Mouse (Mus musculus) neural tube, embryonic 13.5 days (tissue): ENCODE data around the gene Pdzd2. TPM values are rescaled to one million over a fixed set of nuclear protein-coding genes. Genes with fewer than 3 reads are reported as not detected.

Experiments
- ATAC-seq: fragments of 200-750 bp; cut with Nextera tagmentation; 2 replicates; pipeline ENCODE4 v1.8.0; 2017; ENCODE audit warnings: low read depth, mild to moderate bottlenecking, moderate TSS enrichment, moderate library complexity
- H3K27ac ChIP-seq: fragments of 300-500 bp; sonication (generic); replicated peaks from 2 replicates; pipeline ENCODE4 v1.5.1; 2015; ENCODE audit warnings: moderate library complexity, mild to moderate bottlenecking, inconsistent platforms
- H3K27me3 ChIP-seq: fragments of 300-500 bp; sonication (generic); 2 replicates; pipeline ENCODE4 v1.6.1; 2015; ENCODE audit warnings: mild to moderate bottlenecking, inconsistent platforms
- H3K36me3 ChIP-seq: fragments of 300-500 bp; sonication (generic); 2 replicates; pipeline ENCODE4 v1.6.1; 2015; ENCODE audit warnings: mild to moderate bottlenecking, inconsistent platforms
- H3K4me1 ChIP-seq: fragments of 300-500 bp; sonication (generic); replicated peaks from 2 replicates; pipeline ENCODE4 v1.6.1; 2015; ENCODE audit warnings: inconsistent platforms
- H3K4me2 ChIP-seq: fragments of 300-500 bp; sonication (generic); 2 replicates; pipeline ENCODE4 v1.6.1; 2015; ENCODE audit warnings: inconsistent platforms, mild to moderate bottlenecking, moderate library complexity
- H3K4me3 ChIP-seq: fragments of 300-500 bp; sonication (generic); 2 replicates; pipeline ENCODE4 v1.5.1; 2015; ENCODE audit warnings: mild to moderate bottlenecking, inconsistent platforms
- H3K9ac ChIP-seq: fragments of 300-500 bp; sonication (generic); 2 replicates; pipeline ENCODE4 v1.6.1; 2015; ENCODE audit warnings: moderate library complexity, mild to moderate bottlenecking, inconsistent platforms
- H3K9me3 ChIP-seq: fragments of 300-500 bp; sonication (generic); 2 replicates; pipeline ENCODE4 v1.6.1; 2016; ENCODE audit warnings: inconsistent platforms
- WGBS: fragments of 180-500 bp; shearing (Covaris S2); methylation state at CpG from one replicate; pipeline ENCODE4 v1.1.7; 2015; 5-methylcytosine and 5-hydroxymethylcytosine counted together
- polyA plus RNA-seq: library from polyadenylated mRNA; unstranded; fragments of >200 nt; fragmentation: Nextera tagmentation; extraction: Ambion mirVana; gene quantifications from 2 replicates; pipeline ENCODE4 v1.2.1, GENCODE M21; 2015

Gene Pdzd2
- polyA plus RNA-seq, 1 experiment from 2014 or later, result 6.0 TPM

DNA sequence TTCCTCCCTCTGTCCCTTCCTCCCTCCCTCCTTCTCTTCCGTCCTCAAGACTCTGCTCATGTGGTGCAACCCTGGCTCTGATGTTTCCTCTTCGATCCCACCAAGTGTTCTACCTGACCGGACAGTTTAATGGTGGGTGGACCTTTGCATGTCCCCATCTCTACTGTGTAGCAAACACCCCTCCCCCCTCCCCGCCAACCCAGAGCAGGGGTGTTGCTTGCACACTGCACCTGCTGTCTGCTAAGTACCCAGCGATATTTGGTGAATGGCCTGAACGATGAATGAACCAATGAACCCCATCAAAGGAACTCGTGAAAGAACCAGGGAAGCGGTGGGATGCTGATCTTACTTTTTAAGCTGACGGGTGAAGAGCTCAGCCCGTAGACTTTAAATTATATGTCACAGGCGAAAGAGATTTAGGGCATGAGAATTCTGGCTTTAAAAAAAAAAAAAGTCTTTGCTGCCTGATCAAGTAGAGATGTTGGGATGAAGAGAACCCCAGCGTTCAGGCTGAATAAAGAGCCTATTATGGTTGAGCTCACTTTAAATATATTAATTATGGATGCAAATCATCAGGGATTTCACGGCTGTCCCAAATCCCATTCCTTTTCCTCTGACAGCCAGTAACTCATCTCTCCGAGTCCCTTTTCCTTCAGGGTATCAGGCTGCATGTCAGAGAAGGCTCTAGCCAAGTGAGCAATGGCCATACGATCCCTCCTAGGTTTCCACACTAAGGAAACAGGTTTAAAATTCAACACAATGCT, 350.8 kb downstream of the Pdzd2 start:
- WGBS, result 39% methylated on average over 15 of the region's 15 CpGs
- peaks cover 8% of the 10 kb centered on the region for H3K4me1 ChIP-seq
- no peaks in the 10 kb centered on the region for H3K36me3 ChIP-seq
- ATAC-seq, result peak; percentile 56
- no peak overlapping the region for H3K27ac ChIP-seq
- H3K4me2 ChIP-seq, result no peak overlapping the region
- no peak overlapping the region for H3K4me3 ChIP-seq
- no peaks in the 10 kb centered on the region for H3K27me3 ChIP-seq
- H3K9me3 ChIP-seq, result no peaks in the 10 kb centered on the region
- H3K9ac ChIP-seq, result no peak overlapping the region

DNA sequence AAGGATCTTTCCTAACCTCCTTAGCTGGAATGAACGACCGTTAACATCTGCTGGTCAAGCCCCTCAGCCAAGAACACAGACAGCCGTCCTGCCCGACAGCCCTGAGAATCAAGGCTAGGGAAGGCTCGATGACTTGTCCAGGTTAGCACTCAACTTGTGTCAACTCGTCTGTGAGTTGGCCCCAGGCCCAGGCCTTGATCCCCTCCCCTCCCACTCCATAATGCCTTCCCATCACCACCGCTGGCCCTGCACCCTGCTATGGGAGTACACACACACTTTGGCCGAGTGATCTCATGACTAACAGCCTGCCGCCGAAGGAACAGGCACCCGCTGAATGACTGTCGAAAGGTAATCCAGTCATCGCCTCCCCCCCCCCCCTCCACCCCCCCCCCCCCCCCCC, 355.0 kb downstream of the Pdzd2 start:
- ATAC-seq, result no peak
- Histone ChIP-seq H3K27me3 (no peaks in the 10 kb centered on the region), H3K4me3 (no peak overlapping the region), H3K9me3 (no peaks in the 10 kb centered on the region), H3K9ac (no peak overlapping the region), H3K4me2 (no peak overlapping the region), H3K4me1 (peaks cover 8% of the 10 kb centered on the region), H3K36me3 (no peaks in the 10 kb centered on the region), H3K27ac (no peak overlapping the region)
- WGBS, result 90% methylated on average over 12 of the region's 13 CpGs

DNA sequence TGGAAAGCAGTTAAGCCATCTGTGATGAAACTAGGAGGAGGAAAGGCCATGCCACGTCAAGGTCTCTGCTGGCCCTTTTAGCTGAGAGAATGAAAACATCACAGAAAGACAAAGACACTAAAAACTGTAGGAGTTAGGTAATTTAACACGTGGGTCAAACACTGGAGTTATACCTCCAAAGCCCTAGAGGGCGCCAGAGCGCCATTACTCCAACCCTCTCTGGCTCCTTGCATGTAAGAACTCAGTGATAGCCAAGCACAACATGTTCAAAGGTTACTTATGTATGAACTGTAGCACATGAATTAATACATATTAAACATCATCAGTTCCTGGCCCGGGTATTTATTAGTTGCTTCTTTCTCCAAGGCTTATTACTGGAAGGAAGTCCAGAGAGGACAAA, 359.2 kb downstream of the Pdzd2 start:
- H3K9ac ChIP-seq, result no peak overlapping the region
- H3K27ac ChIP-seq, result no peak overlapping the region
- H3K4me2 ChIP-seq, result no peak overlapping the region
- 48% methylated on average over 5 of the region's 5 CpGs for WGBS
- H3K4me1 ChIP-seq, result peaks cover 10% of the 10 kb centered on the region
- no peak overlapping the region for H3K4me3 ChIP-seq
- no peaks in the 10 kb centered on the region; the same call in 1 of the 2 replicates for H3K27me3 ChIP-seq
- H3K36me3 ChIP-seq, result no peaks in the 10 kb centered on the region
- H3K9me3 ChIP-seq, result no peaks in the 10 kb centered on the region
- ATAC-seq, result no peak

- Histone ChIP-seq H3K4me3 (no peak overlapping the region), H3K27ac (no peak overlapping the region), H3K4me2 (no peak overlapping the region), H3K9me3 (no peaks in the 10 kb centered on the region), H3K9ac (no peak overlapping the region), H3K27me3 (no peaks in the 10 kb centered on the region; the same call in 1 of the 2 replicates), H3K4me1 (peaks cover 12% of the 10 kb centered on the region), H3K36me3 (no peaks in the 10 kb centered on the region)
- no peak for ATAC-seq
- WGBS, result 88% methylated on average over 3 of the region's 3 CpGs
These were observed 359.7 kb downstream of the Pdzd2 start for GRCm38 (mm10) chr15:12380057-12380456.

- no peak overlapping the region for H3K27ac ChIP-seq
- H3K9ac ChIP-seq, result no peak overlapping the region
- H3K4me3 ChIP-seq, result no peak overlapping the region
- no peaks in the 10 kb centered on the region for H3K9me3 ChIP-seq
- no peaks in the 10 kb centered on the region for H3K36me3 ChIP-seq
- no peak for ATAC-seq
- whole genome bisulfite sequencing, result 73% methylated on average over 10 of the region's 10 CpGs
- no peak overlapping the region for H3K4me2 ChIP-seq
- peaks cover 7% of the 10 kb centered on the region; the same call in 1 of the 2 replicates for H3K27me3 ChIP-seq
- H3K4me1 ChIP-seq, result peaks cover 12% of the 10 kb centered on the region
These were observed 361.9 kb downstream of the Pdzd2 start for GRCm38 (mm10) chr15:12377800-12378199.

GRCm38 (mm10) chr15:12376491-12377069, 363.1 kb downstream of the Pdzd2 start:
- H3K9me3 ChIP-seq, result no peaks in the 10 kb centered on the region
- 0 out of 2 replicates have a peak overlapping the region, but pooled peaks have one; percentile 5 for H3K27ac ChIP-seq
- H3K4me1 ChIP-seq, result peaks cover 14% of the 10 kb centered on the region
- ATAC-seq, result no peak
- H3K4me2 ChIP-seq, result peak overlapping the region; percentile 51; the same call in 1 of the 2 replicates
- H3K27me3 ChIP-seq, result peaks cover 7% of the 10 kb centered on the region; the same call in 1 of the 2 replicates
- 61% methylated on average over 13 of the region's 13 CpGs for WGBS
- no peaks in the 10 kb centered on the region for H3K36me3 ChIP-seq
- no peak overlapping the region for H3K9ac ChIP-seq
- H3K4me3 ChIP-seq, result no peak overlapping the region

- Histone ChIP-seq H3K4me1 (peaks cover 17% of the 10 kb centered on the region), H3K27ac (no peak overlapping the region), H3K36me3 (no peaks in the 10 kb centered on the region), H3K9me3 (no peaks in the 10 kb centered on the region), H3K4me2 (peak overlapping the region; percentile 51), H3K27me3 (peaks cover 7% of the 10 kb centered on the region; the same call in 1 of the 2 replicates), H3K4me3 (peak overlapping the region; percentile 22), H3K9ac (peak overlapping the region; percentile 18; the same call in 1 of the 2 replicates)
- peak; percentile 48 for ATAC-seq
- WGBS, result 4% methylated on average over 19 of the region's 19 CpGs
These were observed 363.9 kb downstream of the Pdzd2 start for GRCm38 (mm10) chr15:12375641-12376311.

- Histone ChIP-seq H3K4me3 (peak overlapping the region; percentile 22; the same call in 1 of the 2 replicates), H3K4me1 (peaks cover 17% of the 10 kb centered on the region), H3K9me3 (no peaks in the 10 kb centered on the region), H3K36me3 (no peaks in the 10 kb centered on the region), H3K27me3 (peaks cover 7% of the 10 kb centered on the region; the same call in 1 of the 2 replicates), H3K4me2 (peak overlapping the region; percentile 51), H3K27ac (no peak overlapping the region), H3K9ac (no peak overlapping the region)
- 64% methylated on average over 18 of the region's 18 CpGs for WGBS
- no peak for ATAC-seq
These were observed 364.8 kb downstream of the Pdzd2 start for GRCm38 (mm10) chr15:12374916-12375315.

- Histone ChIP-seq H3K36me3 (no peaks in the 10 kb centered on the region), H3K27ac (no peak overlapping the region), H3K9me3 (no peaks in the 10 kb centered on the region), H3K9ac (no peak overlapping the region), H3K27me3 (peaks cover 7% of the 10 kb centered on the region; the same call in 1 of the 2 replicates), H3K4me1 (peaks cover 17% of the 10 kb centered on the region), H3K4me2 (no peak overlapping the region), H3K4me3 (no peak overlapping the region)
- no peak for ATAC-seq
- 81% methylated on average over 6 of the region's 6 CpGs for WGBS
These were observed 365.8 kb downstream of the Pdzd2 start for GRCm38 (mm10) chr15:12373918-12374317.

DNA sequence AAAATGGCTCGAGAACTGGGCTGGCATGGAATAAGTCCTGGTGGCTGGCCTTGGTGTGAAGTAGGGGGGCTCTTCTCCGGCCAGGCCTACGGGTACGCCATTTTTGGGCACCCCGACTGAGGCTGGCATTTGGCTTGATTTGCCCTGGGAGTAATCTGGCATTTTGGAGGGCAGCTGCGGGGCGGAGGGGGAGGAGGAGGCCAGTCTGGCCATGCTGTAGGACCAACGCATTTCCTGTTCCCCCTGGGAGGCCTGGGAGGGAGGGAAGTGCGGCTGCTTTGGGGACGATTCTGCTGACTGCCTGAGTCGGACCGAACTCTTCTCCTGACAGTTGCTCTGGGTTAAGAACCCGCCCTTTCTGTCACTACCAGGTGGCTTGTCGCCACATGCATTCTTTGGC, 366.2 kb downstream of the Pdzd2 start:
- WGBS, result 81% methylated on average over 14 of the region's 14 CpGs
- Histone ChIP-seq H3K4me3 (no peak overlapping the region), H3K27ac (no peak overlapping the region), H3K27me3 (peaks cover 7% of the 10 kb centered on the region; the same call in 1 of the 2 replicates), H3K4me2 (no peak overlapping the region), H3K9me3 (no peaks in the 10 kb centered on the region), H3K36me3 (no peaks in the 10 kb centered on the region), H3K9ac (no peak overlapping the region), H3K4me1 (peaks cover 17% of the 10 kb centered on the region)
- ATAC-seq, result no peak

GRCm38 (mm10) chr15:12371183-12371582, 368.5 kb downstream of the Pdzd2 start:
- no peak overlapping the region for H3K27ac ChIP-seq
- 4% methylated on average over 8 of the region's 8 CpGs for WGBS
- H3K4me2 ChIP-seq, result no peak overlapping the region
- no peak overlapping the region for H3K4me3 ChIP-seq
- H3K9ac ChIP-seq, result 0 out of 2 replicates have a peak overlapping the region, but pooled peaks have one; percentile 18
- H3K36me3 ChIP-seq, result no peaks in the 10 kb centered on the region
- ATAC-seq, result peak; percentile 56
- H3K27me3 ChIP-seq, result 0 out of 2 replicates have a peak, but pooled peaks cover 7% of the 10 kb centered on the region
- H3K4me1 ChIP-seq, result peaks cover 35% of the 10 kb centered on the region
- H3K9me3 ChIP-seq, result no peaks in the 10 kb centered on the region

DNA sequence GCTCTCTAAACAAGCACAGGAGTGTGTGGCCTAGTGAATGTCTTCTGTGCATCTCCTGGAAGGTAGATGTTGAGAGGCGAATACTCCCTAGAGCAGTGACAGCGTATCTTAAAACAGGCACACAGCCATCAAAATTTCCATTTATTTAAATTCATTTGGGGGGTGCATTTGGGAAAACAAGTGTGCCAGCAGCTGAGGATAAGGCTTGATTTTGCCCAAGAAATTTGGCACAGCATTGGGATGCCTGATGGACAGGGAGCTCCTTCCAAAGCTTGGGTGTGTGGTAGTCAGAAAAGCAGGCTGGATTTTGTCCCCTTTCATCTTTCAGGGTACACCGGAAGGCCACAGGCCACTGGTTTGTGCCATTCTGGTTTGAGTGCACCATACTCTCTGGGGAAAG, 369.6 kb downstream of the Pdzd2 start:
- Histone ChIP-seq H3K9me3 (no peaks in the 10 kb centered on the region), H3K27ac (no peak overlapping the region), H3K36me3 (no peaks in the 10 kb centered on the region), H3K27me3 (0 out of 2 replicates have a peak, but pooled peaks cover 7% of the 10 kb centered on the region), H3K4me1 (peaks cover 36% of the 10 kb centered on the region), H3K9ac (no peak overlapping the region), H3K4me2 (no peak overlapping the region), H3K4me3 (no peak overlapping the region)
- ATAC-seq, result no peak
- 97% methylated on average over 3 of the region's 3 CpGs for WGBS
